ENCODE assay signal across 10 mouse cellular contexts in the genomic region with DNA sequence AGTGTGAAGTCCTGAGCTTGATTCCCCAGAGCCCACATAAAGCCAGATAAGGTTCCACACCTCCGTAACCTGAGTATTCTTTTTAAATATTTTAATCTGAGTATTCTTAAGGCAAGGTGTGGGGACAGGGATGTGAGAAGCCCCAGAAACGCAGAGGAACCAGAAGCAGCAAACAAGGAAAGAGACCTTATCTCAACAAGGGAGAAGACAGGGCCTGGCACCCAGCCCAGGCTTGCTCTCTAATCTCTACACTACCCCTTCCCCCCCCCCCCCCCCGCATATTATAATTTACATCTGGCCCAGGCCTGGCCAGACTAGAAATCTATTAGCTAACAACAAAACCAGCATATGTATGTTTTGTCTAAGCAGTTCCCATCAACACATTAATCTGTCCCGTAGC.
A peak's percentile ranks its signal among the peaks of the same experiment; 100 is the strongest.
DNase-seq lines count a peak whose midpoint lies in the region.
"Had no signal": no experiment of that assay in that cellular context is flagged by ENCODE, and none has a peak within 500 bp of the region (broad histone marks: within the 10 kb centered on the region; RNA-seq: fewer than 3 reads in every experiment).

No protein-coding gene starts in this region.

- peak; percentile 51 for DNase-seq in adrenal gland, postnatal 25 days
- DNase-seq in adrenal gland, adult 8-10 months = no peak
- DNase-seq in heart, postnatal 4 days = peak; percentile 53
- no peak for DNase-seq in heart, adult 18-20 months
- DNase-seq in testis, postnatal 10 days (ENCODE audit: low spot score) = peak; percentile 75
- no peak for DNase-seq in testis, postnatal 14 days (ENCODE audit: low spot score)
- no peak for DNase-seq in thymus, postnatal 25 days
- DNase-seq: cerebellum, postnatal 10 days; kidney, adult 8-10 months; layer of hippocampus, postnatal 36 days had no signal

Comparison
In these comparisons a context has a peak if more than half of its experiments do, and no peak if none do; other contexts are left out.
1. DNase-seq: peak in adrenal gland, postnatal 25 days (single experiment), heart, postnatal 4 days (single experiment) and testis, postnatal 10 days (single experiment); none in adrenal gland, adult 8-10 months (single experiment), heart, adult 18-20 months (0 of 2), testis, postnatal 14 days (single experiment) and thymus, postnatal 25 days (single experiment).